Mouse (Mus musculus): Measurements from ENCODE around the gene Skp2.

The Skp2 gene

GRCm38 (mm10) chr15:9073684-9074083 lies 81.5 kb downstream of the Skp2 start:
- DNase-seq, result no peak

- DNase-seq, result no peak
Measured at GRCm38 (mm10) chr15:9073067-9073608, 82.1 kb downstream of the Skp2 start.

DNA sequence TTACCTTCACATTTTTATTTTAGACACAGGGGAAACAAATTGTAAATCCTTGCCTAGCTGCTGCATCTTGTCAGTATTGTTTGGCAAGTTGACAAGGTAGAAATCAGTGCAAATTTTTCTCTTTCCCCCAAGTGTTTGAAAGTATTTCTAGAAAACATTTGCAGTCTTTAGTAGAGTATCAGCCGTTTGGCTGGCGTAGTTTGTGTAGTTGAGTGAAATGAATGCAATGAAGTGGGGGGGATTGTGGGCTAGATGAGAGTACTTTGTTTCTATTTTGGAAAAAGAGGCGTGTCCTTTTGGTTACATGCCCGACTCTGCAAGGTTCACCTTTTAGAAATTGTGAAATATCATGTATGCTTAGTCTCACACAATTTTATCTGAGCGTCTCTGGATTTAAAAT lies 82.6 kb downstream of the Skp2 start:
- no peak for DNase-seq

GRCm38 (mm10) chr15:9071556-9072544 lies 83.4 kb downstream of the Skp2 start:
- DNase-seq, result peak; percentile 26

DNA sequence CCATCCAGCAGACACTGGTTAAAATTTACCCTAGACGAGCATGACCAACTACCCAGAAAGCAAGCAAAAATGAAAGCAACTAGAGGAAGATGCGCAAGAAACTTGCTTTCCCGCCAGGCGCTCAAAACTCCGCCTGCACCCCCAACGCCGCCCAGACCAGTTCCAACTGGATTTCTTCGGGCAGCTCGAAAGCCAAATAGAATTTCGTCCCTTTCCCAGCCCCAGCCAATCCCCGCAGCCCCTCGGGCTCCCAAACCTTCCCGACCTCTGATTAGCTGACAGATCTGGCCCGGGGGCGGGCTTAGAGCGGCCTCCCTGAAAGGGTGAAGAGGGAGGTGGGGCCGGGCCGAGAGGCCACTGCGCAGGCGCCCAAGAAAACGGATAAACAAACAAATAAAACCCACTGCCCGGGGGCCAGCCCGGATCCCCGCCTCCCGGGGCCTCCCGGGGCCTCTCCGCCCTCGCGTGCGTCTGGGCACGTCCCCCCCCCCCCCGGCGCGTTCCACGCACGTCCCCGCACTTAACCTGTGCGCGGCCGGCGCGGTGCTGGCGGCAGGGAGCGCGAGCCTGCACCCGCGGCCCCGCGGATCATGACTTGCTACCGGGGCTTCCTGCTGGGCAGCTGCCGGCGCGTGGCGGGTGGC lies 84.2 kb downstream of the Skp2 start, which contains the start of gene Nadk2:
Nadk2 (plus strand) TSS at position 349 of the 644 bp plus-strand sequence.
- peak; percentile 99 for DNase-seq

DNA sequence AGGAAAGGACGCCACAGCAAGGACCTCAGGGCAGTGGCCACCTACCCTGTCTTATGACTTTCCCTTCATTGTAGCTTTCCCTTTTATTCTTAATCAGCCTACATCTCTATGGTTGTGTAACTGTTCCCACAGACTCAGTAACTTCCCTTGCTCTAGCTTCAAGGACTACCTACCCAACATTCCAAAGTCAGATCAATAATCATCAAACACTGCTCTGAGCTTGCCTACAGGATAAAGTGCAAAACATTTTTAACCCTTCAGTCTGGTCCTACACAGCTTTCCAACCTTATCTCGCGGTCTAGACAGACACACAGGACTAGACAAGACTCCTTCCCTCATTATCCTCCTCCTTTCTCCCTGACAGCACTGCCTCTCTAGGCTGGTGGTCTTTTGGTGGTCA lies 84.9 kb downstream of the Skp2 start:
- no peak for DNase-seq

- DNase-seq, result no peak
Measured at GRCm38 (mm10) chr15:9068881-9069280, 86.3 kb downstream of the Skp2 start.
